Mouse (Mus musculus) A20 (cell line): ENCODE results near the gene Aip.

ENCODE experiments used
- DNase-seq: peaks from one replicate; pipeline ENCODE4 v3.0.0-alpha.2; 2011; ENCODE audit warnings: low read depth, low spot score

Aip gene

DNA sequence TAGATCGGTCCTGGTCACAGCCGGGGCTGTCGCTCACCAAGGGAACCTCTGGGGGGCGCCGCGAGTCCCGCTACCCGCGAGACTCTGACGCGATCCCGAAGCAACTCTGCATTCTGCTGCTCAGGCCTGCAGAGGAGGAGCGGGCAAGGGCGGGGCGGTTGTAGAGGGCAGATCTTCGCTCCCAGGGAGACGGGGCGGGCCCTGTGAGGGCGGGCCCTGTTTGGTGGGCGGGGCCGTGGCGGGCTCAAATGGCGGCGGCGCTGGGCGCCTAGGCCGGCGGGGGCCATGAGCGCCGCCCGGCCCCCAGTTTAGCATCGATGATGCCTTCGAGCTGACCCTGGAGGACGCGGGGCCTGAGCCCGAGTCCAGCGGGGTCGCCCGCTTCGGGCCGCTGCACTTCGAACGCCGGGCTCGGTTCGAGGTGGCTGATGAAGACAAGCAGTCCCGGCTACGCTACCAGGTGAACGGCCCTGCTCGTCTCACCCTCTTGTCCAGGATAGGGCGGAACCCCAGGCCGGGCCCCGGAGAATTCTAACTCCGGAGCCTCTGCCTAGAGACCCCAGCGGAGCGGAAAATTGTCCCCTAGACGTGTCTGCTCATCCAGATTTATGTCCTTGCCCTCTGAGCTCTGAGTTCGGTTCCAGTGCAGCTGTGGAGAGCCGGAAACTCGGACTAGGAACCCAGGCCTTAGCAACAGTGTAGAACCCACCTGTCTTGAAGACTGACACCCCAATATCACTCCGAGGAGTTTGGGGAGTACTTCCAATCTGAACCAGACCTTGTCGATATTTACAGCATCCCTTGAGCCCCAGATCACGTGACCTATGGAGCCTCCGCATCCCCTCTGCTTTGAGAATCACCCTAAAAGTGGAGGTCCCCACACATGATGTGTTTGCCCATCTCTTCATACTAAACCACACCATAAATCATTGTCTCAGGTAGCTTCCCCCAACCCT is at the start of gene Aip:
TSS of gene Aip (minus strand) at position 118 of the 956 bp plus-strand sequence.
- DNase-seq, result peak; percentile 99

- no peak for DNase-seq
Observed at GRCm38 (mm10) chr19:4172925-4173324, 47.3 kb upstream of the Aip start.

- DNase-seq, result no peak
Observed at GRCm38 (mm10) chr19:4171393-4172290, 46.0 kb upstream of the Aip start.

DNA sequence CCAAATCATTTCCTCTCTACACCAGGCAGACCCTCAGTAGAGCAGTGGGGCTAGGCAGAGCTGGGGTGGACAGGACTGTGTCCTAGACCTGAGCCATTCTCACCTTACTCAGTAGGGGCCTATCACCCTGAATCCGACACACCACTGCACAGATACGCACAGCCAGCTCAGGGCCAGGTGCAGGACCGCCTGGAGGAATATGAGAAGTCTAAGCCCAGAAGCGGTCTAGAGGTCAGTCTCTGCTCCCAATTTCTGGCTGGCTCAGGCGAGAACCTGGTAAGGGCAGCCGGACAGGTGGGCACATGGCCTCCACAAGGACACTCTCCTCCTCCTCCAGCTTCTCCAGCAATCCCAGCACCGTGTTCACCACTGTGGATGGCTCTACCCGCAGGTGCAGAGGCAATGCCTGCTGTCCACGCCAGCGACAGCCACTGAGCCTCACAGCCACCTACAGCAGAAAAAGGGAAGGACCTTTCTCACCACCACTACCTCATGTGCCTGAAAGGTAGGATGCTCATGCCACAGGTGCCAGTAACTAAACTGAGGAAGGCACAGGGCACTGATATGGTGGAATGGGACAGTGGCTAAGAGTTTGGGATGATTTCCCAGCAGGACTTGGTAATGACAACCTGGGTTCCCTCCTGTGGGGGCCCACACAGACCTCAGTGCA is 45.2 kb upstream of the Aip start:
- DNase-seq, result no peak

DNA sequence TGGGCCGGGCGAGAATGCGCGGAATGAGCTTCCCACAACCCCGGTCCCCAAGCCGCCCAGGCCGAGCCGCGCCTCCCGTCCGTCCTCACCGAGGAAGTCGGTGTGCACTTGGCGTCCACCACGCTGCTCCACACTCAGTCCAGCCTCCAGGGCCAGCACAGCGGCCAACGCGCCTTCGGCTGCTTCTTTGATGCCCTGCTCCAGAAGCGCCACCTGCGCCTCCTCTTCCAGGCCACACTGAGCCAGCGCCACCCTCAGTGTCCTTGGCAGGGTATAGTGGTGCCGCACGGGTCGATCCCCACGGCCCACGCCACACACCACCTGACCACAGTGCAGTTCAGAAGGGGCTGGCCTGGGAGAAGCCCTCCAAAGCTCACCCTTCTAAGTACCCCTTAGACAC is 44.2 kb upstream of the Aip start:
- DNase-seq, result no peak

DNA sequence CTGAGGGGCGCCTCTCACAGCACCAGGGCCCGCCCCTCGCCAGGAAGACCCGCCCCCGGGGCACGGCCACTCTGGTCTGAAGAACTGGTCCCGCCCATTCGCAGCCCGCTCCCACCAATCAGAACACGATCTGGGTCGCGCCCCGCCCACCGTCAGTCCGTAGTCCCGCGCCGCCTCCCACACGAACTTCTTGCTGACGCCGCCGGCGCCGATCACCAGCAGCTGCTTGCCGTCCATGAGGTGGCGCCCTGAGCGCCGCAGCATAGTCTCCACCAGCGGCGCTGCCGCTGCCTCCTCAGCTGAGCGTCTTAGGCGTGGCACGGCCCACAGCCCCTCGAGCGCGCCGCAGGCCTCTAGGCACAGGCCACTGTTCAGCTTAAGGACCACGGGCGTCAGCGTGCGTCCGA is 43.7 kb upstream of the Aip start:
- peak; percentile 99 for DNase-seq

GRCm38 (mm10) chr19:4166678-4167476 is 41.2 kb upstream of the Aip start:
- no peak for DNase-seq

GRCm38 (mm10) chr19:4164721-4165120 is 39.1 kb upstream of the Aip start:
- peak; percentile 34 for DNase-seq

DNA sequence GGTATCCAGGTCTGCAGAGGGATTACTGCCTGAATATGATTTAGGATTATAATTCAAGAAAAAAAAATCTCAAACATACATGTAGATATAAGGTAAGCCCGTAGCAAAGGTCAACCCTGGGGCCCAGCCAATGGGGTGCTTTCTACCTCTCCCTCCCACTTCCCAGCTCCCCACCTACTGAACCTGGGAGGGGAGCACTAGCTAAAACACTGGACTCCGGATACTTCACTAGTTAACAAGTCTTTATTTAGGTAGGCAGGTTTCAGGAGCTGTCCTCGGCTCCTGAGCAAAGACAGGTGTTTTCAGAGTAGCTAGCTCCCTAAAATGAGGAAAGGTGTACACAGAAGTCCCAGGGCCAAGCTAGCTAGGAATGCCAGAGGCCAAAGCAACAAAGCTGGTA is 38.4 kb upstream of the Aip start:
- no peak for DNase-seq

DNA sequence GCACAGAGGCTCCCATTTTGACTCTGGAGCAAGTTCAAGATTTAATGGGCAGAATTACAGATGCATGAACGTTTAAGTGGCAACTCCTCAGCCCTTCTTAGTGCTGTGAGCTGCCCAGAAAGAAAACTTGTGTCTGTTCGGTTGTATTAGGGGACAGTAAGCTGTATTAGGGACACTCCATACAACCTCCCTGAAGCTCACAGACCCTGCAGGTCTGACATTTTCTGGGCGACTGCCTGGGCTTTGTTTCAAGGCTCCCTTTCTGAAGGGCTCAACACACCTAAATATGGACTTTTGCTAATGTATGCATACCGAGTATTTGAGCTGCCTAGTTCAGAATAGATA is 37.9 kb upstream of the Aip start:
- DNase-seq, result no peak

DNA sequence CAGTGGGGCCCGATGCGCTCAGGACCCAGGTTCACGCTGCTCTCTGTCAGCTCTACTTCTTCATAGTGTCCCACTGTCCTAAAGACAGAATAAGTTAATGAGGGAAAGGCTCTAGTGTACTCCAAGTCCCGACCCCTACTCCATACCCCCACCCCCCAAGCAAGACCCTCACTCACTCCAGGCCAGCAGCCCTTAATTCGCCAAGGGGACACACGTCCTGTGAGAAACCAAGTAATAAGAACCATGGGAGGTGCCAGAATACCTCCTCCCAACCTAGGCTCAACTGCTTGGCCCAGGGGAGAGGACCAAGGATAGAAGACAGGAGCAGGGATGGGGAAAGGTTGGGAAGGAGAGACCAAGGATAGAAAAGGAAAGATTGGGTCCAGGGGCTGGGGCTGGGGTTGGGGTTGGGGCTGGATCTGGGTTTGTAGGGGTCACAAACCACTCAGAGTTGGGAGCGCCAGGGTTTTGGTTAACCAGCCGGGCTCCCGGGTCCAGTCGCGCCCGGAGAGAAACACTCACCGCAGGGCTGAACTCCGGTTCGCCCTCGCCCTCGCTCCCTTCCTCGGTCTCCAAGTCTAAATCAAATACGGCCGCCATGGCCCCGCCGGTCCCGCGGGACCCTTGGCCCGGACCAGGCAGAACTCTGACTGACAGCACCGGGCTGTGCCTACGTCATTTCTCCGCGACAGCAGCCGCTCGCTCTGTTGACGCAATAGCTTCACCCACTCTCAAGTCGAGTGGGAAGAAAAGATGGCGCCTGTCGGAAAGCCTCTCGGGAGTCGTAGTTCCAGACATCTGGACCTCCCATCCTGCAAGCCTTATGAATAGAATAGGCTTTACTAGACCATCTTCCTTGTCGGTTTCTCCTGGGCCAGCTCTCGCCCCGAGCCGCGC is 37.2 kb upstream of the Aip start, which contains the start of gene Rps6kb2:
TSS of gene Rps6kb2 (minus strand) at position 709 of the 897 bp plus-strand sequence.
- peak; percentile 95 for DNase-seq

GRCm38 (mm10) chr19:4159049-4159448 is 33.4 kb upstream of the Aip start:
- DNase-seq, result no peak

- DNase-seq, result no peak
Observed at GRCm38 (mm10) chr19:4156771-4157170, 31.1 kb upstream of the Aip start.

DNA sequence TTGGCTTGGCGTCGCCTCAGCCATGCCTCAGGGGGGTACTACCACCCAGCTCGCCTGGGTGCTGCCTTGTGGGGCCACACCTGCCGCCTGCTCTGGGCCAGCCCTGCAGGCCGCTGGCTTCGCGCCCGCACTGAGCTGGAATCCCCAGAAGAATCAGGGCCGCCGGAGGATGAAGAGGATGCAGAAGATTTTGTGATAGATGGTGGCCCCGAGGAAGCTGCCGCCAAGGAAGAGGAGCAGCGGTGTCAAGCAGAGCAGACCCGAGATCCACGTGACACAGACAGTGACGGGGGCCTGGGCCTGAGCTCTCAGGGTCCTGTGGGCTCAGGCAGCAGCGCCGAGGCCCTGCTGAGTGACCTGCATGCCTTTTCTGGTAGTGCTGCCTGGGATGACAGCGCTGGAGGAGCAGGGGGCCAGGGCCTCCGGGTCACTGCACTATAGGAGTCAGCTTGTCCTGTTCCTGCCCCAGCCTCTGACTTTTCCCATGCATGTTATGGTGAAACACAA is 30.5 kb upstream of the Aip start:
- DNase-seq, result no peak

DNA sequence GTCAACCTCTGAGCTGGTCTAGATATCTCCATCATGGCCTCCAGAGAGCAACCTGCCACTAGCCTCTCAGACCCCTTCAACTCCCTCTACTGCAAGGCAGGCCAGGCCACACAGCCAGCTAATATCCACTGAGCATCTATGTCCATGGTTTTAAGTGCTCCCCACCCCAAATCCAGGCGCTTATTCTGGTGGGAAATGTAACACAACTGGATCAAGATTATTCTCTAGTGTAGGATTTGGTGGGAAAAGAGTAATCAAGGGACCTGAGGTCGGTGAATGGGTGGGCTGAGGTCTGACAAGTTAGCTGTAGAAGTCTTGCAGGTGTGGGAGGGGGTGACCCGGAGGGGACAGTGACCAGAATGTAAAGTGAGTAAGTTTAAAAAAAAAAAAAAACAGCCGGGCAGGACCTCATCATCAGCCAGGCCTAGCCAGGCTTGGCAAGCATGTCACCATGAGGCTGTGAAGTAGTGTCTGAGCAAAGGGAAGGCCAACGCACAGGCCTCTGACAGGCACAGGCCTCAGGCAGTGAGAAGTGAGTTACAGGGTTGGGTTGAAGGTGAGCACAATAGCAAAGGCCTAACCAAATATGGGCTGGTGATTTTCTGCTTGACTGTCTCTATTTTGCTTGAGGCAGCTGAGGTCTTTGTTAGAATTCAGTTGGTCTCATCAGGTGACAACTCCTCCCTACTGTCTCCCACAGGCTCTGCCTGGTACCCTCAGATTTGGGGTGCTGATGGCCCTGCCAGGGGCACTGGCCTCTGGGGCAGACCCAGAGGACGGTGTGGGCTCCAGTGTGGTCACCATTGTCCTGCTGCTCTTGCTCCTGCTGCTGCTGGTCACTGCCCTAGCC is 29.8 kb upstream of the Aip start:
- peak; percentile 71 for DNase-seq

GRCm38 (mm10) chr19:4154437-4155222 is 29.0 kb upstream of the Aip start:
- peak; percentile 81 for DNase-seq

- DNase-seq, result no peak
Observed at GRCm38 (mm10) chr19:4153232-4153654, 27.6 kb upstream of the Aip start, which contains the start of gene Ptprcap. Gene Ptprcap (plus strand): TSS chr19:4153604.
